Mouse (Mus musculus): ENCODE measurements around the gene Arxes2. TPM values are rescaled to one million over a fixed set of nuclear protein-coding genes. Genes with fewer than 3 reads are reported as not detected.
A peak's percentile ranks its signal among the peaks of the same experiment; 100 is the strongest.
"Not testable (repeated sequence)": the region's sequence is repeated elsewhere in the genome, so short reads cannot be mapped to it uniquely, and the experiment has no call there.

The Arxes2 gene
- 85.0 and 86.0 TPM in 2 replicates for polyA plus RNA-seq (2014; fragmentation: Nextera tagmentation; extraction: Ambion mirVana)

DNA sequence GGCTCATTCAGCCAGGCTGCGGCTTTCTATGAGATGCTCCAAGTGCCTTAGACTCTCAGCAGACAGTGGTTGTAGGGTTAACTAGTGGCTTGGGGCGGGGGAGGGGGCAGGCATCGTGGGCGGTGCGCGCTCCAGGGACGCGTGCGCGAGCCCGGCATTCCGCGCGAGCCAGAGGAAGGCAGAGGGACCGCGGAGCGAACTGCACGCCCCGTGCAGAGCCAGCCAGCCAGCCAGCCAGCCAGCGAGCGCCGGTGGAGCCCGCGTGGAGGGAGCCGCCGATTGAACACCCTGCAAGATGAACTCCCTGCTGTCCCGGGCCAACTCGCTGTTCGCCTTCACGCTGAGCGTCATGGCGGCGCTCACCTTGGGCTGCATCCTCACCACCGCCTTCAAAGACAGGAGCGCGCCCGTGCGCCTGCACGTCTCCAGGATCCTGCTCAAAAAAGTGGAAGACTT, at the start of gene Arxes2:
Arxes2 (plus strand) TSS at position 161 of the 456 bp plus-strand sequence.
- peak; percentile 93 for ATAC-seq (replicated peaks; ENCODE audit: low FRiP score, low TSS enrichment, low read depth)
- not testable (repeated sequence) for H3K27ac ChIP-seq (ENCODE audit: low read depth); H3K36me3 ChIP-seq (ENCODE audit: control insufficient read depth, insufficient read depth, low read length); H3K27me3 ChIP-seq (replicated peaks; ENCODE audit: control insufficient read depth, insufficient read depth, low read length); H3K4me1 ChIP-seq (replicated peaks; ENCODE audit: control insufficient read depth, insufficient read depth, low read length); DNase-seq (ENCODE audit: low spot score); H3K9ac ChIP-seq (ENCODE audit: low read length); H3K9me3 ChIP-seq (ENCODE audit: control insufficient read depth, low read length)
- H3K4me3 ChIP-seq (ENCODE audit: low read depth, low read length): peak within 1 kb of the TSS; percentile 34
- 14% methylated on average over 8 of the region's 39 CpGs for WGBS
- H3K4me2 ChIP-seq (ENCODE audit: low read length): peak within 1 kb of the TSS; percentile 47

DNA sequence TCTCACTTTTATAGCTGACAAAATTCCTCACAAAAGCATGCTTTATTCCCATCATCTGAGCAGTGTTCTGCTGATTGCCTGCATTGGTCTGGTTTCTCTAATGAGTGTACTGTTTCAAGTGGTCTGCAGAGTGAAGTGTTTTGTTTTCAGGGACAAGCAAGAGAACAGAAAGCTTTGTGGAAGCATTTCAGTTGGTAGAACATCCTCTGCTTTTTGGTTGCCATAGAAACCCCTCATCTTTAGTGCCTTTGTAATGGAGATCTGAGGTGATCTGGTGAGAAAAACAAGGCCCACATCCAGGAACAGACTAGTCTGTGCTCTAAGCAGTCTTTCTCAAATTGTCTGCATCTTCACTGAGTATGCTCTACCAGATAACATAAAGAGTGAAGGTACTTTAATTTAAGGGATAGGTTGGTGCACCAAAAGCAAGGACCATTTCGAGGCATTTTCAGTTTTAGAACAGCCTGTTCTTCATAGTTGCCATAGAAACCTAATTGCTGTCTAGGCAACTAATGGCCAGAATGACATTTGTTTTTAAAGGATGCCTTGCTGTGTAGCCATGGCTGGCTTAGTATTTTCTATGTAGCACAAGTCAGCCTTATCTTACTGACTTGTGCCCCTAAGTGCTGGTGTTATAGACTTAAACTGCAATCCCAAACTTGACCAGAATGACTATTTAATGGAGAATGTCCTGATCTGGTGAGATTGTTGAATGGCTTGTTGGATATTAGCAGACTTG, 44.8 kb upstream of the Arxes2 start:
- H3K27ac ChIP-seq (ENCODE audit: low read depth): no peak overlapping the region
- no peak overlapping the region for H3K4me3 ChIP-seq (ENCODE audit: low read depth, low read length)
- no peaks in the 10 kb centered on the region for H3K27me3 ChIP-seq (replicated peaks; ENCODE audit: control insufficient read depth, insufficient read depth, low read length)
- no peaks in the 10 kb centered on the region for H3K36me3 ChIP-seq (ENCODE audit: control insufficient read depth, insufficient read depth, low read length)
- no peak for DNase-seq (ENCODE audit: low spot score)
- no peak for ATAC-seq (replicated peaks; ENCODE audit: low FRiP score, low TSS enrichment, low read depth)
- no peaks in the 10 kb centered on the region for H3K4me1 ChIP-seq (replicated peaks; ENCODE audit: control insufficient read depth, insufficient read depth, low read length)
- H3K9me3 ChIP-seq (ENCODE audit: control insufficient read depth, low read length): no peaks in the 10 kb centered on the region
- no peak overlapping the region for H3K9ac ChIP-seq (ENCODE audit: low read length)
- no peak overlapping the region for H3K4me2 ChIP-seq (ENCODE audit: low read length)
- 77% methylated on average over 1 of the region's 1 CpGs for WGBS

DNA sequence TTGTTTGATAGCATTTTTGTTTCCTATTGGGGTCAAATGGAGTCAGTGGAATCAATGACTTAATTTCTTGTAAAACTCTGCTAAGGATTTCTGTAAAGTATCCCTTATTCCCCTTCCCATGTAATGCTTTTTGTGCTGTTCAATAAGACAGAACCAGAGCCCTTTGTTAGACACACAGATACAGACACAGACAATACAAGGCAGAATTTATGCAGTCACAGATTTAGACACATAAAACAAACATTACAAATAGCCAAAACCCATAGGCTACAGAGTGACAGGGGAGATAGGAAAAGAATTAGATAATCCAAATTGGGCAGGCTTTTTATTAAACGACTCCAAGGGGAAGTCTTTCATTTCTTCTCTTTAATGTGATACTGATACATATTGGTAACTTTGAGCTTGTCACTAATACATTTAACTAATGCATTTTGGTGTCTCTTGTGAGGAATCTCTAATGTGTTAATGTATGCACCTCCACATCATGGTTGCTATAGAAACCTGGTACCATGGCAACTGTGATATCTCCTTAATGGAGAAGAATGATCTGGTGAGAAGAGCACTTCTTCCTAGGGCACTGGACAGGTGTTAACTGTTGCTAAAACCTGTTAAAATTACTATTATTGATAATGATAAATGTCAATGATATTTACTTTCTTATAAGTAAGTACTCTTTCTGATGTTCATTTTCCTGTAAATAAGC, 36.5 kb upstream of the Arxes2 start:
- no peak overlapping the region for H3K9ac ChIP-seq (ENCODE audit: low read length)
- no peaks in the 10 kb centered on the region for H3K27me3 ChIP-seq (replicated peaks; ENCODE audit: control insufficient read depth, insufficient read depth, low read length)
- WGBS: 84% methylated on average over 1 of the region's 1 CpGs
- ATAC-seq (replicated peaks; ENCODE audit: low FRiP score, low TSS enrichment, low read depth) (no peak), DNase-seq (ENCODE audit: low spot score) (no peak)
- no peak overlapping the region for H3K4me2 ChIP-seq (ENCODE audit: low read length)
- H3K4me3 ChIP-seq (ENCODE audit: low read depth, low read length): no peak overlapping the region
- H3K4me1 ChIP-seq (replicated peaks; ENCODE audit: control insufficient read depth, insufficient read depth, low read length): no peaks in the 10 kb centered on the region
- no peaks in the 10 kb centered on the region for H3K36me3 ChIP-seq (ENCODE audit: control insufficient read depth, insufficient read depth, low read length)
- H3K27ac ChIP-seq (ENCODE audit: low read depth): no peak overlapping the region
- H3K9me3 ChIP-seq (ENCODE audit: control insufficient read depth, low read length): no peaks in the 10 kb centered on the region

DNA sequence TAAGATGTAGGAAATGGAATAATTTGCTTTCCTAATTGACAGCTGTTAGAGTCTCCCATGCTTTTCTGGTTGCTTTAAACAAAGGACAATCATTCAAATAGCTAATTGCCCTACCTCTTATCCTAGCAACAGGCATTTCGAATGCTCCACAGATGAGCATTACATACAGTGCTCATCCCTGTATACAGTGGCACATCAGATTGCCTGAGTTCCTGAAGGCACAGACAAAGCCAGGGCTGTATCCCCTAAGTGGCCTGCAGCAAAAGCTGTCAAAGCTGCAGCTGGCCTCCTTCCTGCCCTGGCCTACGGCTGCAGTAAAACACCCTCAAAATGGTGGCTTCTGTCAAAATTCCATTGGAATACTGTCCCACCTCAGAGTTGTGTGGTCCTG, 35.9 kb upstream of the Arxes2 start:
- Histone ChIP-seq H3K27me3 (replicated peaks; ENCODE audit: control insufficient read depth, insufficient read depth, low read length) (no peaks in the 10 kb centered on the region), H3K36me3 (ENCODE audit: control insufficient read depth, insufficient read depth, low read length) (no peaks in the 10 kb centered on the region), H3K9me3 (ENCODE audit: control insufficient read depth, low read length) (no peaks in the 10 kb centered on the region), H3K27ac (ENCODE audit: low read depth) (no peak overlapping the region), H3K4me3 (ENCODE audit: low read depth, low read length) (no peak overlapping the region), H3K4me2 (ENCODE audit: low read length) (no peak overlapping the region), H3K9ac (ENCODE audit: low read length) (no peak overlapping the region), H3K4me1 (replicated peaks; ENCODE audit: control insufficient read depth, insufficient read depth, low read length) (no peaks in the 10 kb centered on the region)
- no peak for DNase-seq (ENCODE audit: low spot score)
- WGBS: 78% methylated on average over 2 of the region's 2 CpGs
- ATAC-seq (replicated peaks; ENCODE audit: low FRiP score, low TSS enrichment, low read depth): no peak

DNA sequence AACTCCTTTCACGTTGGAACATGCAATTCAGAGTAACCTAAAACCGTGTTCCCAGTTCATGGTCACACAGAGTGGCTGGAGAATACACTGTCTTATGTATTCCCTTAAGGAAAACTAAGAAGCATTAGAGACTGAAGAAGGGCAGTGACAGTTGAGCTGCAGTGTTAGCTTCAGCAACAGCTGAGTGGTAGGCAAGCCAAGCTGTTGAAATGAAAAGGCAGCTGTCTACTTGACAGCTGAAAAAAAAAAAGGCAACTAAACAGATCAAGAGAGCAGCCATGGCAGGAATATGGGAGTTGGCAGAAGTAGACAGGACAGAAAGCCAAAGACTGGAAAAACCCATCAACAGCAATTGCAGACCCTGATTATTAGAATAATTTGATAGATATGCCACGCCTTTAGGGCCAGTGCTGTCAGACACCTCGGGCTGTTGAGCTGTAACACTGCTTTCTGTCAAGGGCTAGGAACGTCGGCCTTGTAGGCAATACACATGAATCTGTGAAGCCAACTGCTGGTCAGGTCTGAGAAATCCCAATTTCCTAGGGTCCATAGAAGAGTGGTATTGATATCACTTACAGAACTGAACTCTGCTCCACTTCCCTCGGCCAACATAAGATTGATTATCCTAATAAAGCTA, 34.9 kb upstream of the Arxes2 start:
- ATAC-seq (replicated peaks; ENCODE audit: low FRiP score, low TSS enrichment, low read depth) (no peak), DNase-seq (ENCODE audit: low spot score) (no peak)
- Histone ChIP-seq H3K9ac (ENCODE audit: low read length) (no peak overlapping the region), H3K27ac (ENCODE audit: low read depth) (no peak overlapping the region), H3K9me3 (ENCODE audit: control insufficient read depth, low read length) (no peaks in the 10 kb centered on the region), H3K27me3 (replicated peaks; ENCODE audit: control insufficient read depth, insufficient read depth, low read length) (no peaks in the 10 kb centered on the region), H3K4me2 (ENCODE audit: low read length) (no peak overlapping the region), H3K36me3 (ENCODE audit: control insufficient read depth, insufficient read depth, low read length) (no peaks in the 10 kb centered on the region), H3K4me3 (ENCODE audit: low read depth, low read length) (no peak overlapping the region), H3K4me1 (replicated peaks; ENCODE audit: control insufficient read depth, insufficient read depth, low read length) (no peaks in the 10 kb centered on the region)
- 77% methylated on average over 7 of the region's 7 CpGs for WGBS

DNA sequence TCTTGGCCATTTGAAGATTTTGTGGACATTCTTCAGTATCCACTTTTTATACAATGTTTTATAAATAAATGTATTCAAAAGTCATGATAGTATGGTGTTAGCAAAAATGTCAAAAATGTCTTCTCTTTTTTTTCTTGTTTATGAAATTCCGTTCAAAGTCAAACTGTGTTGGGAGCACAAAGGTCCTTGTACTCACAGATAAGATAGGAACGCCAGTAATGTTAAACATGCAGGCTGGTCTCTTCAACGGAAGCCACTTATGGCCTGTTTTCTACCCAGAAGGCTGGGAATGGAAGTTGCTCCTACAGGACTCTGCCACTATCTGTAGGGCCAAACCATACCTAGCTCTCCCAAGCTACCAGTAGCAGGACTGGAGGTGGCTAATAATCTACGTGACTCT, 34.1 kb upstream of the Arxes2 start:
- H3K36me3 ChIP-seq (ENCODE audit: control insufficient read depth, insufficient read depth, low read length): no peaks in the 10 kb centered on the region
- no peaks in the 10 kb centered on the region for H3K27me3 ChIP-seq (replicated peaks; ENCODE audit: control insufficient read depth, insufficient read depth, low read length)
- H3K27ac ChIP-seq (ENCODE audit: low read depth): no peak overlapping the region
- no peaks in the 10 kb centered on the region for H3K9me3 ChIP-seq (ENCODE audit: control insufficient read depth, low read length)
- H3K9ac ChIP-seq (ENCODE audit: low read length): no peak overlapping the region
- H3K4me2 ChIP-seq (ENCODE audit: low read length): no peak overlapping the region
- 54% methylated on average over 4 of the region's 4 CpGs for WGBS
- no peak overlapping the region for H3K4me3 ChIP-seq (ENCODE audit: low read depth, low read length)
- no peaks in the 10 kb centered on the region for H3K4me1 ChIP-seq (replicated peaks; ENCODE audit: control insufficient read depth, insufficient read depth, low read length)
- no peak for ATAC-seq (replicated peaks; ENCODE audit: low FRiP score, low TSS enrichment, low read depth)
- no peak for DNase-seq (ENCODE audit: low spot score)

DNA sequence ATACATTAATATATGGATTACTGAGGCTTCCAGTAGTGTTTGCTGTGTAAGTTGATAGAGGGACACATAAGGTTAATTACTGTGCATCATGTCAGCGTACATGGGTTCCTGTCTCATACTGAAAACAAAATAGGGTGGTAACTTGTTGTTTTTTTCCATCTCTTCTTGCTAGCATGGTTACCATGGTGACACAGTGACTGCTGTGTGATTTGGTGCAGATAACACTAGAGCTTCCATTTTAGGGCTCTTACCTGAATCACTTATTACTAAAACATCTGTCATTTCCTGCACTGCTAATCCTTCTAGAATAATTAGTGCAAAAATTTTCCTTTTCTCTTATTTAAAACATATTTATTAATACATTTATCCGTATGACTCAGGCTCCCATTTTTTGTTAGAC, 31.3 kb upstream of the Arxes2 start:
- H3K27me3 ChIP-seq (replicated peaks; ENCODE audit: control insufficient read depth, insufficient read depth, low read length): no peaks in the 10 kb centered on the region
- 78% methylated on average over 2 of the region's 2 CpGs for WGBS
- no peaks in the 10 kb centered on the region for H3K4me1 ChIP-seq (replicated peaks; ENCODE audit: control insufficient read depth, insufficient read depth, low read length)
- H3K9ac ChIP-seq (ENCODE audit: low read length): no peak overlapping the region
- no peaks in the 10 kb centered on the region for H3K9me3 ChIP-seq (ENCODE audit: control insufficient read depth, low read length)
- DNase-seq (ENCODE audit: low spot score) (no peak), ATAC-seq (replicated peaks; ENCODE audit: low FRiP score, low TSS enrichment, low read depth) (no peak)
- no peaks in the 10 kb centered on the region for H3K36me3 ChIP-seq (ENCODE audit: control insufficient read depth, insufficient read depth, low read length)
- H3K4me2 ChIP-seq (ENCODE audit: low read length): no peak overlapping the region
- no peak overlapping the region for H3K27ac ChIP-seq (ENCODE audit: low read depth)
- no peak overlapping the region for H3K4me3 ChIP-seq (ENCODE audit: low read depth, low read length)

DNA sequence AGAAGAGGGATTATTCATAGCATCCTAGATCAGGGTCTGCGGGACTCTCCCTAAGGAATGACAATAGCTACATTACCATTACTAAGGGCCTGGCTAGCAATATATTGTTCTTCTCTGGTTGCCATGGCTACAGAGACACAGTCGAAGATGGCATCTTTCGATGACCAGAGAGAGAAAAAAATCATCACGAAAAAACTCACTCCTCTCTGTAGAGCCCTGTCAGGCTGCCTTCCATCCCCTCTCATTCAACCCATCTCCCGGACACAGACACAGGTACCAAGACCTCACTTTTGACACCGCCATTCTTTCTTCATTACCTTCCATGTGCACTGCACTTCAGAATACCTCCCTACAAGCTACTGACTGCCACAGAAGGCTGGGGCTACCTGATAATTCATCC, 30.5 kb upstream of the Arxes2 start:
- WGBS: 53% methylated on average over 6 of the region's 6 CpGs
- H3K27ac ChIP-seq (ENCODE audit: low read depth): no peak overlapping the region
- H3K9ac ChIP-seq (ENCODE audit: low read length): no peak overlapping the region
- ATAC-seq (replicated peaks; ENCODE audit: low FRiP score, low TSS enrichment, low read depth): no peak
- no peaks in the 10 kb centered on the region for H3K27me3 ChIP-seq (replicated peaks; ENCODE audit: control insufficient read depth, insufficient read depth, low read length)
- H3K4me2 ChIP-seq (ENCODE audit: low read length): no peak overlapping the region
- no peaks in the 10 kb centered on the region for H3K9me3 ChIP-seq (ENCODE audit: control insufficient read depth, low read length)
- H3K4me3 ChIP-seq (ENCODE audit: low read depth, low read length): no peak overlapping the region
- H3K36me3 ChIP-seq (ENCODE audit: control insufficient read depth, insufficient read depth, low read length): no peaks in the 10 kb centered on the region
- DNase-seq (ENCODE audit: low spot score): no peak
- H3K4me1 ChIP-seq (replicated peaks; ENCODE audit: control insufficient read depth, insufficient read depth, low read length): no peaks in the 10 kb centered on the region

All from intestine, embryonic 14.5 days (tissue).